Mouse (Mus musculus): ENCODE data around the gene Olfr1106.

Gene Olfr1106

GRCm38 (mm10) chr2:87052173-87052572 lies at the start of gene Olfr1106:
Gene Olfr1106, minus strand, starts transcription at chr2:87052273.
- DNase-seq (ENCODE audit: low spot score): no peak

DNA sequence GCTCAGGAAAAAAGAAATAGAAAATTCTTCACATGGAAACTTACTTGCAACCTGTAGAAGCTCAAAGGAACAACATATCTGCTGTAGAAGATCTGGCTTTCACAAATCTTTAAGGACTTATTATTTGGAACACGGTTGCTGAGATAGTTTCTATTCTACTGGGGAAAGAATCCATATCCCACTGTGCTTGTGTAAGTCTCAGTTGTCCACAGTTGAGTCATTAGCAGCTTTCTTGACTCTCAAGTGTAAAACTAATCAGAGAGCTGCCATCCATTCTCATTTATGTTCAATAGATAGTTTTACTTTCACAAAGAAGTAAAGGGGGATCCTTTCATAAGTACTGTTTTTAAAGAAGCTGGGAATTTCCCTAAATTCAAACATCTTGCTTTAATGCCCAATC lies 43.8 kb upstream of the Olfr1106 start, which contains the start of gene Olfr1109:
Gene Olfr1109, minus strand, starts transcription at position 101 of the 400 bp plus-strand sequence.
- DNase-seq (ENCODE audit: low spot score): no peak

- DNase-seq (ENCODE audit: low spot score): no peak
Observed at GRCm38 (mm10) chr2:87075717-87076116, 23.6 kb upstream of the Olfr1106 start, which contains the start of gene Olfr1107. Gene Olfr1107, minus strand, starts transcription at chr2:87075817.

GRCm38 (mm10) chr2:87036431-87036830 lies 15.6 kb downstream of the Olfr1106 start, which contains the start of gene Olfr1105:
Gene Olfr1105, minus strand, starts transcription at chr2:87036531.
- no peak for DNase-seq (ENCODE audit: low spot score)

DNA sequence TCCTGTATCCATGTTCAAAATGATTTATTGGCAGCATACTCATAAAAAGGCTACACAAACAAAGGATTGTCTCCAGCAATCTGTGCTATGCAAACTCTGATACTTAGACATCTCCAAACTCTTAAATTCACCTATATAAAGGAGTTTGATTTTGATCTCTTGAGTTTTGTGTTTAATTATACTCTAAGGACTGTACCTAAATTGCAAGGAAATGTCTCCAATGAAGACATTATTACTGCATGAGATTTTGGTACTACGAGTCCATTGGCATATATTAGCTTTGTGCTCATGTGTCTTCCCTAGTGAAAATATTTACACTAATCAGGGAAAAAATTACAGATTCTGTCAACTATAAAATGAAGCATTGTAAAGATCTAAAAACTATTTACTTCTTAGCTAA lies 25.1 kb downstream of the Olfr1106 start, which contains the start of gene Olfr1104:
Gene Olfr1104, minus strand, starts transcription at position 101 of the 400 bp plus-strand sequence.
- no peak for DNase-seq (ENCODE audit: low spot score)

- no peak for DNase-seq (ENCODE audit: low spot score)
Observed at GRCm38 (mm10) chr2:86998098-86998497, 54.0 kb downstream of the Olfr1106 start, which contains the start of gene Olfr1102. Gene Olfr1102, plus strand, starts transcription at chr2:86998398.
